Mouse (Mus musculus): ENCODE data around the gene Pxn. TPM values are rescaled to one million over a fixed set of nuclear protein-coding genes. Genes with fewer than 3 reads are reported as not detected.

Gene Pxn
- 10 to 100 TPM; 20.8 to 22.1 TPM for total RNA-seq (2021)
- long read RNA-seq, experiment 1, transcript Pxn-201 (11 exons, 3,706 nt), result major isoform, 8 of 17 reads
- long read RNA-seq, experiment 1, partial matches to known transcripts, result 3 of 17 reads
- long read RNA-seq, experiment 1, other reads (novel, unspliced or antisense), result 3 of 17 reads
- long read RNA-seq, experiment 2, transcript Pxn-201 (11 exons, 3,706 nt), result major isoform, 12 of 22 reads
- long read RNA-seq, experiment 2, partial matches to known transcripts, result 6 of 22 reads
- long read RNA-seq, experiment 2, other reads (novel, unspliced or antisense), result 1 of 22 reads

DNA sequence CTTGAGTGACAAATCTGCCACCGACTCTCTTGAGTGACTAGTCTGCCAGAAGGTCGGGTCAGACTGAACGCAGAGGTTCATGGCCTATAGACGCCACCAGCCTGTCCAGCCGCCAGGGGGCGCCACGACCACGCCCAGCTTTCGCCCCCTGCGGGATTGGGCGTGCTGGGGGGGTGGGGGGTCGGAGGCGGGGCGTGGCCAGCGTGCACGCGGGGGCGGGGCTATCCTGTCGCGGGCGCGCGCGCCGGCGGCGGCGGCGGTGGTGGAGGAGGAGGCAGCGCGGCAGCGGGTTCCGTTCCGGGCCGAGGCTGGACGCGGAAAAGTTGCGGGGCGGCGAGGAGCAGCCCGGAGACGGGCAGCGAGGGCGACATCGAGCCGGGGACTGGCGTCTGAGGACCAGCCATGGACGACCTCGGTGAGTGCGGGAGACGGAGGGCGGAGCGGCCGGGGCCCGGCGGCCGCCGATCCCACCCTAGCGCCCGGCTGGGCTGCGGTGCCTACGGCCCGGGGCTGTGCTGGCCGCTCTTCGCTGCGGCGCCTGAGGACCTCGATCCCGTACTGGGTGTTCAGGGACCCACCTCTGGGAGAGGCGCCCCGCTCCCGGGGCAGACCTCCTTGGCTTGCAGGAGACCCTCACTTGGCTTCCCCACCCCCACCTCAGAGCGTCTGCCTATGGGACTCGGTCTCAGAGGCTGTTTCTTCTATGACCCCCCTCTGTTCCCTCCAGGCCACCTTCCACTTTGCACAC, at the start of gene Pxn:
Gene Pxn, plus strand, starts transcription at position 223 of the 748 bp plus-strand sequence.
- intact Hi-C loops (cut with DNase I), result loop anchor here (1.0 to 2.0 kb wide), 2 partner anchors 32 to 52 kb away; partner anchors contain the start of gene Rplp0
- DNase-seq (ENCODE audit: low spot score in 2 of 2), result peak; percentile 83 to 90

DNA sequence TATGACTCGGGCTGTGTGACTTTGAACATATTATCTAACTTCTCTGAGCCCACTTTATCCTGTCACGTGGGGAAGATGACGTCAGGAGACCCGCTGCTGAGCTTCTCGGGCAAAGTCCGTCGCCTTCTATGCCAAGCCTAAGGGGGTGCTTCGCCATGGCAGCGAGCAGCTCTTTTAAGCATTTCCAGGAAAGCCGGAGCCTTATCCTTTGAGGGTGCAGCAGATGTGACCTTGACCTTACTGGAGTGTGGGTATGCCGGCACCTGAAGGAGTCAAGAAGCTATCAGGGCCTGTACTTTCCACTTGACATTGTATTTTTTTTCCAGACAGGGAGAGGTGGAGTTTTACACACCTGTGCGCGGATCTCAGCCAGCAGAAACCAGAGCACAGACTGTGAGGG, 47.6 kb upstream of the Pxn start:
- intact Hi-C loops (cut with DNase I), result no loop called here
- DNase-seq (ENCODE audit: low spot score in 2 of 2), result no peak

DNA sequence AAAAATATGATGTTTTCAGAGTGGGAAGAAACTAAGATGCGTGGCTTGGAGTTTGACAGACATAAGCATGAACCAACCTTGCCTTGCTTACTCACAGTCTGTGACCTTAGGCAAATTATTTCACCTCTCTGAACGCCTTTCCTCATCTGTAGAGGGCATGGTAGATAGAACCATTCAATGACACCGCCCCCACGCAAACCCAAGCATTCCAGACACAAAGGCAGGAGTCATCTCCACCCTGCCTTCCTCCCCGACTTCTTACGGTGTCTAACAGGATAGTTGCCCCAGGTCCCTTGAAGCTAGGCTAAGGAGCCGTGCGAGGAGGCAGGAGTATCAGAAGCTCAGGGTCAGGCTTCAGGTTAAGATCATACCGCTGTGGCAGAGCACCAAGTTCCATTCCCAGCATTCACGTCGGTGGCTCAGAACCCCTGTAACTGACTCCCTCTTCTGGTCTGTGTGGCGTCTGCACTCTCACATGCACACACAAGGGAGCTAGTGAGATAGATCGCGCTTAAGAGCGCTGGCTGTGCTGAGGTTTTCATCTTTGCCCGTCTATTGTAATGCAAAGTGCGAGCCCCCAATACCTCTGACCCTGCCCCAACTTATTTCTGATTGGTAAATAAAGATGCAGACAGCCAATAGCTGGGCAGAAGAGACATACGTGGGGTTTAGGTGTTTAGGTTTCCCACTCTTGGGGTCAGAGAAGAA, 41.9 kb upstream of the Pxn start:
- intact Hi-C loops (cut with DNase I), result no loop called here
- no peak for DNase-seq (ENCODE audit: low spot score in 2 of 2)

DNA sequence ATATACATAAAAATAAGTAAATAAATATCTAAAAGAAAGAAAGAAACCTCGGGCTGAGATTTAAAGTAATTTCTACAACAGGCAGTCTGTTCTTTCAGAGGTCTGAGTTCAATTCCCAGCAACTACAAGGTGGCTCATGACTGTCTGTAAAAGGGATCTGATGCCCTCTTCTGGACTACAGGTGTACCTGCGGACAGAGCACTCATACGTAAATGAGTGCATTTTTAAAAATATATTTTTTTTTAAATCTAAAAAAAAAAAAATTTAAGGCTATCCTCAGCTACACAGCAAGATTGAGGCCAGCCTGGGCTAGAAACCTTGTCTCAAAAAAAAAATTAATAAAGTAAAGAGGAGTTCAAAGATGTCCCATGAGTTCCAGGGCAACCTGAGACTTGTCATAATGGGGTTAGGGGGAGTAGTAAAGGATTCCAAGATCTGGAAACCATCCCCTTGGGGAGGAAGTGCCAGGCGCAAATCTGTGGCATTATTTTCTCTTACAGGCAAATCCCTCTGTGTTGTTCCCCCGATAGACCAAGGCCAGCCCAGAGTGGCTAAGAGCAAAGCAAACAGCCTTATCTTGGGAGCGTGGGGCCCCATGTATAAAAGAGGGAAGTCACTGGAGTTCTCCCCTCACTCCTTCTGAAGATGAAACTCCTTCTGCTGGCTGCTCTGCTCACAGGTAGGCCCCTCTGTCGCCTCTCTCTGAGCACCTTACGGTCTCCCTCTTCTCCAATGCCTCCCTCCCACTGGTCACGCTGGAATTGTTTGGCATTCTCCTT, 40.6 kb upstream of the Pxn start, which contains the start of gene Pla2g1b:
Gene Pla2g1b, plus strand, starts transcription at position 621 of the 779 bp plus-strand sequence.
- intact Hi-C loops (cut with DNase I), result no loop called here
- no peak for DNase-seq (ENCODE audit: low spot score in 2 of 2)

DNA sequence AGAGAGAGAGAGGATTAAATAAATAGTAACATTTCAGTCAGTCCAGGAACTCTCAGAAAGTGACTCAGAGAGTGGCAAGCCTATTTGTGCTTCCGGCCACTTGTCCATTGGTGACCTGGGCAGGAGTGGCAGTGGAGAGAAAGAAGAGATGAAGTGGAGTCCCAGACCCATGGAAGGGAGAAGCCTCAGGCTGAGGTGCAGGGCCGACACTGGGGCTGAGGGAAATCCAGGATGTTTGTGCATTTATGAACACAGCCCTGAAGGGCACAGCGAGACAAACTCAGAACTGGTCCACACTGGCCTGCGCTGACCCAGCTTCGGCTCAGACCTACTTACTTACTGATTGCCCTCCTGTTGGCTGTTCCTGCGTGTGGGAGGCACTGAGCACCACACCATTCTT, 36.7 kb upstream of the Pxn start:
- intact Hi-C loops (cut with DNase I), result no loop called here
- no peak for DNase-seq (ENCODE audit: low spot score in 2 of 2)

DNA sequence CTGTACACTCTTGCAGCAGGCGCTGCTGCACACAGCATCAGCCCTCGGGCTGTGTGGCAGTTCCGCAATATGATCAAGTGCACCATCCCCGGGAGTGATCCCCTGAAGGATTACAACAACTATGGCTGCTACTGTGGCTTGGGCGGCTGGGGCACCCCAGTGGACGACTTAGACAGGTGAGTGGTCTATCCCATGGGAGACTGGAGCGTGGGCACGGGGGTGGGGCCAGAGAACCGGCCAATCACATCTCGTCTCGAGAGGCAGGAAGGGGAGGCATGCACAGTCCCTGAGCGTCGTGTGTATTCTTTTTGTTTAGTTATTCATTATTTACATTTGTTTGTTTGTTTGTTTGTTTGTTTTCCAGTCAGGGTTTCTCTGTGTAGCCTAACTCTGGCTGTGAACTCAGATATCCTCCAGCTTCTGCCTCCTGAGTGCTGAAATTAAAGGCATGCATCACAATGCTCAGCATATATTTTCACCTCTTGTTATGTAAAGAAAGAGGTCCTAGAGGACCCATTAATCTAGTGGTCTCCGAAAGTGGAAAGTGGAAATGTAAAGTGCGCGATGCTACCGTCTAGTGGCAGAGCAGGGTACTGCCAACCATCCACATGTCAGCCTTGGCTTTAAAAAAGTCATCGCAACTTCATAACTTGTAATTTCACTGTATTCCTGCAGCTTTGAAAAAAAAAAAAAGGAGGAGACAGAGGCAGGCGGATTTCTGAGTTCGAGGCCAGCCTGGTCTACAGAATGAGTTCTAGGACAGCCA, 35.5 kb upstream of the Pxn start:
- peak in 1 of 2 experiments; percentile 72 for DNase-seq (ENCODE audit: low spot score in 2 of 2)

DNA sequence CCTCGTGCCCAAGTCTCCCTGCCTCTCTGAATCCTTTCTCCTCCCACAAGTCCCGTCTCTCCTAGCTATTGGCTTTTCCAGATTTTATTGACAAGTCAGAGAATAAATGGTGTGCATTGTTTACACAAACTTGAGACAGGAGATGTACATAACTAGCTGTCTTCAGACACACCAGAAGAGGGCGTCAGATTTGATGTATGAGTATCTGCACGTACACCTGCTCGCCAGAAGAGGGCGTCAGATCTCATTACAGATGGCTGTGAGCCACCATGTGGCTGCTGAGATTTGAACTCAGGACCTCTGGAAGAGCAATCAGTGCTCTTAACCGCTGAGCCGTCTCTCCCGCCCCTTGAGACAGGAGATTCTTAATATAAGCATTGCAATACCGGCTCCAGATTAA, 33.3 kb upstream of the Pxn start:
- intact Hi-C loops (cut with DNase I), result no loop called here
- no peak for DNase-seq (ENCODE audit: low spot score in 2 of 2)

More for the DNA sequence above, 35.5 kb upstream of the Pxn start:
- intact Hi-C loops (cut with DNase I), result no loop called here

DNA sequence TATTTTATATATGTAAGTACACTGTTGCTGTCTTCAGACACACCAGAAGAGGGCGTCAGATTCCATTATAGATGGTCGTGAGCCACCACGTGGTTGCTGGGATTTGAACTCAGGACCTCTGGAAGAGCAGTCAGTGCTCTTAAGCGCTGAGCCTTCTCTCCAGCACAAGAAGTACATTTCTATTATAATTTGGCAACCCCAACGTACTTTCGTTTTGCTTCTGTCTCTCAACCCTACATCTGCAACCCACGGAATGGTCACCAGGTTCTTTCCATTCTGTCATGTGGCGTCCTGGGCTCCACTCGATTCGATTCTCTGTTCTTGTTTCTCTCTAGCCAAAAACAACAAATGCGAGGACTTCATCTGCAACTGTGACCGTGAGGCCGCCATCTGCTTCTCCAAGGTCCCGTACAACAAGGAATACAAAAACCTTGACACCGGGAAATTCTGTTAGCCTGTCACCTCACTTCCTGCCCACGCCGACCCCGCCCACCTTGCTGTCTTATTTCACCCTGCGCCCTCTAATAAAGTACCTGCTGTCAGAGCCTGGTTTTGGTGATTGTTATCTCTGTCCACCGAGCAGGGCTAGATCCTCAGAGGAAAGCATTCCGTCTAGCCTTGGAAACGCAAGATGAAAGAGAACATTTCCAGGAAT, 32.2 kb upstream of the Pxn start:
- intact Hi-C loops (cut with DNase I), result no loop called here
- no peak for DNase-seq (ENCODE audit: low spot score in 2 of 2)

DNA sequence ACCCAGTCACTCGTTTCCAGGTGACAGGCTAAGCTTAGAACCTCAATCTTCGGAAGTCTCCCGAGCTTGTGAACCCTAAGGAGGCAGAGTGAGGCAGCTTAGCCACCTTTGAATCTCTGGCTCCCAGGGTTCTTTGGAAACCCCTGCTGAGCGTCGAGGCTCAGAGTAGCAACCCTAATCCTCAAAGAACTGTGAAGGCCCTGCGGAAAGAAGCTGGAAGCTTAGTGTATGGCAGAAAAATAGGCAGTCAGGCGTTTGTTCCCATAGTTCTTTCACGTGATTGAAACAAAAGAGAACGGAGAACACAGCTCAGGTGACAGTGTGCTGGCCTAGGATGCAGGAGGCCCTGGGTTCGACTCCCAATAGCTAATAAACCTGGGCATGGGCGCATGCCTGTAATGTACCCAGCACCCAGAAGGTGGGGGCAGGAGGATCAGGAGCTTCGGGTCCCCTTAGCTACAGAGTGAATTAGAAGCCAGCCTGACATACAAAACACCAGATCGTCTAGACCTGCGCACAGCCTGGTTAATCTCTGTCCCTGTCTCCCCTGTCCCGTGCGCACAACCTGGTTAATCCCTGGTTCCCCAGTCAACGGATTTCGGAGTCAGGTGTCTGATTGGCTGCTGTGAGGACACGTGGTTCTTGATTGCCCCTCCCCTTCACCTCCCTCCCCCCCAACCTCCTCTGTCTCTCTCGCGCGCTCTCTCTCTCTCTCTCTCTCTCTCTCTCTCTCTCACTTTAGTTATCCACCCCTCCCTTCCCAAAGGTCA, 31.0 kb upstream of the Pxn start:
- intact Hi-C loops (cut with DNase I), result no loop called here
- peak; percentile 50 to 62 for DNase-seq (ENCODE audit: low spot score in 2 of 2)

DNA sequence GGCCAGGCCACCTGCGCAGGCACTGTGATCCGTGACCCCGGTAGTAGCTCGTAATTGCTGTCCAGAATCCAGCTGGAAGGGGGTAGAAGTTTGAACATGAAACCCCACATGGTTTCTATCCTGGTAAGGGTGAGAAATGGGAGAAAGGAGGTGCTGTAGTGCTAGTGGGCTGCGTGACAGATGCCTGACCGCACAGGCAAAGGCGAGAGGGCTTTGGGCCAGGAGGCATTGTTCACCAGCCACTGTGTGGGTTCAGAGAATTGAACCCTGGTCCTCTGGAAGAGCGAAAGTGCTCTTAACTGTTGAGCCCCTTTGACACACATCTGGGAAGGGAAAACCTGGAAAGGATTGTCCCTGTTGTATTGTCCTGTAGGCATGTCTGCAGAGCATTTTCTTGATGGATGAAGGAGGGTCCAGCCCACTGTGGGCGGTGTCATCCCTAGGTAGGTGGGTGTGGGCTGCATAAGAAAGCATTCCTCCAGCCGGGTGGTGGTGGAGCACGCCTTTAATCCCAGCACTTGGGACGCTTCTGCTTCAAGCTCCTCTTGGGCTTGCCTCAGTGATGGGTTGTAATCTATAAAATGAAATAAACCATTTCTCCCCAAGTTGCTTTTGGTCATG, 30.3 kb upstream of the Pxn start:
- intact Hi-C loops (cut with DNase I), result no loop called here
- no peak for DNase-seq (ENCODE audit: low spot score in 2 of 2)

DNA sequence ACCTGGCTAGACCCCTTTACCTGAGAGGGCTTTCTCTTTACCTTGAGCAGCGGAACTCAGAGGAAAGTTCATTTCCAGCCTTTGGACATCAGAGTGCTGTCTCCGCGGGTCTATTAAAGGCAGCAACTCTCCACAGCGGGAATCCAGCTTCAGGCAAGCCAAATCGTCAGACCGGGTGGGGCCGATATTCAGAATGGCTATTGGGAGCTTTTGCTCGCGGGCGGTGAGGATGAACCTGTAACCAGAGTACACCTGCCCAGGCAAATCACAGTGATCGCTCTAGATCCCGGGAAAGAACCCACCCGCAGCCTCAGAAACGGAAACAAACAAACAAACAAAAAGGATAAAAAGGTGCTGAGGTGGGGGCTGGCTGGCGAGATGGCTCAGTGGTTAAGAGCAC, 26.9 kb upstream of the Pxn start:
- no peak for DNase-seq (ENCODE audit: low spot score in 2 of 2)
- intact Hi-C loops (cut with DNase I), result no loop called here

DNA sequence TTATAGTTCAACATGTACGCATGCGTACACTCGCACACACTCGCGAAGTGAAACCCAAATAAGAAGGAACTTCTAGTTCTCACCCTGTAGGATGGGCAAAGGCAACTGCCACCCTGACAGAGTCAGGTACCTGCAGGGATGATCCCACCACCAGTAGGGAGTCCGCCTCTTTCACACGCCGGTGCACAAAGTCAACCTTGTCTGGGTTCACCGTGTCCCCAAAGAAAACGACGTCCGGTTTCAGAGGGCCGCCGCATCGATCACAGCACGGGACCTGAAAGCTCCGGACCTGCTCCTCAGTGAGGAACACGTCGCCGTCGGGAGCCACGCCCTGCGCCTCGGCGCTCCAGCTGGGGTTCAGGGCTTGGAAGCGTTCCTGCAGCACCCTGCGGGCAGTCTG, 26.4 kb upstream of the Pxn start:
- intact Hi-C loops (cut with DNase I), result no loop called here
- no peak for DNase-seq (ENCODE audit: low spot score in 2 of 2)

DNA sequence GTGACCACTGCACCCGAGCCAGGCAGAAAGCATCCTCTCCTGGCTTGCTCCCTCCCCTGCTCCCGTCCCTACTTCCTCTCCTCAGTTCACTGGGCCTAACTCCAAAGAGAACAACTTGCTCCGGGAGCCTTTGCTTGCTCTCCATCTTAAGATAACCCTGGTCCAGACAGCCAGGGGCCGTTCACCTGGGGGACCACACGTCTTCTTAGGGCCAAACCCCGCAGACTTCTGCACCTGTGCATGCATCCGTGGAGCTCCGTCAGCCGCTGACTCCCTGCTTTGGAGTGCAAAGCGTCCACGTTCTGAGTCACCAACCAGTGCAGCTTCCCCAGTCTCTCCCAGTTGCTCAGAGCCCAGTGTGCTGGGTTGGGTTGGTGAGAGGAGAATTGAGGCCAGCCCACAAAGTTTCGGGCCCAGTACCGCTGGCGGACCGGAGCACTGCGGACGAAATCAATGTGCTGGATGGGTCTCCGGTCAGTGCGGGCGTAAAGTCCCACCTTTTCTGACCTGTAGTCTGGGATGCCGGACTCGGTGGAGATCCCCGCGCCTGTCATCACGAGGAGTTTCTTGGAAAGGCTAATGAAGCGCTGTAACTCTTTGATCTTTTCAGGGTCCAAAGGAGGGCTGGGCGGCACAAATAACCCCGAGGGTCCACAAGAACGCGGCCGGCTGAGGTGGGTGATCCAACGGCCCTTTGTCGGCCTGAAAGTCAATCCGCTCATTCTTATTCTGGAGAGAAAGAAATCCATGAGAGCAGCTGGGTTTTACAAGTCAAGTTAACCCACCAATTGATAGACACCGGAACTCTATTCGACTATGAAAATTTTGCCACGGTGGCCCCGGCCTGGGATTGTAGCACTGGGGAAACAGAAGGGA, 23.8 kb upstream of the Pxn start:
- no peak for DNase-seq (ENCODE audit: low spot score in 2 of 2)
- intact Hi-C loops (cut with DNase I), result no loop called here

DNA sequence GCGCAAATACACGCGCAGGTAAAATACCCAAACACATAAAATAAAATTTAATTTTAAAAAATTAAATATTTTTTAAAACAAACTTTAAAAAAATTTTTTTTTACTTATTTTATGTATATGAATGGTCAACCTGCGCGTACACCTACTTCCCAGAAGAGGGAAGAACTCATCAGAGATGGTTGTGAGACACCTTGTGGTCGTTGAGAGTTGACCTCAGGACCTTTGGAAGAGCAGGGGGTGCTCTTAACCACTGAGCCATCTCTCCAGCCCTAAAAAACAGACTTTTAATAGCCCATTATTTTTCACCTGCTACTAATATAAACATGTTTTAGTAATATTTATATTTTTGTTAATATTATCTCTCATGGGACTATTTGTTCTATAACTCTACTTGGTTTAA, 23.1 kb upstream of the Pxn start:
- intact Hi-C loops (cut with DNase I), result no loop called here
- DNase-seq (ENCODE audit: low spot score in 2 of 2), result no peak

DNA sequence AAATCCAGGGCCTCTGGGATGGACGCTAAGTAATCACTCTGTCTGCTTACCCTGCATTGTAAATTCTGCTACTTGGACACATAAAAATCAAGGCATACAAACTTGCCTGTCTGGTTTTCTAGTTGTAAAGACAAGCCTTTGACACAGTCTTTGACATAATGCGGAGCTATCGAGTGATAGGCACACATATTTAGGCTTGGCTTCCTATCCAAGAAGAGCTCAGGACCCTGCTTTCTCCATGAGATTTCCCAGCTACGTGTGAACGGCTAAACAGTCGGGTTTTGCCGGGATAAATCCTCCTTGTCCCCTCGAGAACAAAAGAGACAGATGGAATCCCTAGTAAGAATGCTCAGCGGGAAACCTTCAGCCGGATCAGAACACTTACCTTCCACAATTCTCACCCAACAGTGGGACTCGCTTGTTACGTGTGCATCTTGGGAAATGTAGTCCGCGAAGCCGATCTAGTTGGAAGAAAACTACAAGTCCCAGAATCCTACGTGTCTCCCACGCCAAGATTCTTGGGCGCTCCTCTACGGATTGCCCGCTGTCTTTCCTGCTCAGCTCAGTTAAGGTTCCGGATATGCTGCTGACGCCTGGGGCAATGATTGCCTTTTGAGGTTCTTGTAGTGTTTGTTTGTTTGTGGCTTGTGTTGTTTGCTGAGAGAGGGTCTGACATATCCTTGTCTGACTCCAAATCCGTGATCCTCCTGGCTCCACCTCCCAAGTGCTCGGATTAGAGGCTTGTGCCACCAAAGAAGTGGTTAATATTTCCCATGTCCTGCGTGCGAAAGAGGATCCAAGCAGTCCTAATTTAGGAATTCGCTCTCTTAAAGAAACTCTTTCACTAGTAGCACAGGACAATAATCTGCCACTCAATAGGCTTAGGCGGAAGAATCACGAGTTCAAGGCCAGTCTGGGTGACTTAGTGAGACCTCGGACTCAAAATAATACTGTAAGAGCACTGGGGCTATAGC, 22.2 kb upstream of the Pxn start, which contains the start of gene Sirt4:
Gene Sirt4, minus strand, starts transcription at position 779 of the 974 bp plus-strand sequence.
- DNase-seq (ENCODE audit: low spot score in 2 of 2), result peak; percentile 88 to 97
- intact Hi-C loops (cut with DNase I), result no loop called here

All from left cerebral cortex, postnatal 14 days (tissue).